Mouse (Mus musculus) kidney, adult 2 months (tissue): ENCODE measurements at regions not wholly inside any gene's neighbourhood (a gene's known extent, or its start where the extent isn't known, plus 50 kb on each side); places are given as distances from the start of the nearest gene placed in this dataset.

Experiments
- DNase-seq: peaks from one replicate; pipeline ENCODE4 v3.0.0; 2021
- H3K27ac ChIP-seq: fragments of 200-500 bp; 2 replicates; pipeline ENCODE4 v1.5.1; 2012; ENCODE audit warnings: low read depth, low read length, control low read depth, inconsistent platforms; ENCODE audit not compliant: insufficient read depth
- H3K27me3 ChIP-seq: fragments of 200-500 bp; replicated peaks from 2 replicates; pipeline ENCODE4 v1.6.1; 2012; ENCODE audit warnings: mild to moderate bottlenecking, moderate library complexity, low read length, inconsistent platforms; ENCODE audit not compliant: control insufficient read depth, insufficient read depth
- H3K36me3 ChIP-seq: fragments of 200-500 bp; 2 replicates; pipeline ENCODE4 v1.6.1; 2012; ENCODE audit warnings: mild to moderate bottlenecking, moderate library complexity, low read length, inconsistent platforms; ENCODE audit not compliant: control insufficient read depth, insufficient read depth
- H3K4me1 ChIP-seq: fragments of 200-500 bp; 2 replicates; pipeline ENCODE4 v1.6.1; 2011; ENCODE audit warnings: low read length; ENCODE audit not compliant: control insufficient read depth, insufficient read depth
- H3K4me3 ChIP-seq: fragments of 200-500 bp; 2 replicates; pipeline ENCODE4 v1.5.1; 2011; ENCODE audit warnings: mild to moderate bottlenecking, low read depth, low read length, control low read depth; ENCODE audit not compliant: insufficient read depth
- CTCF ChIP-seq: fragments of 200-500 bp; conservative IDR thresholded peaks from 2 replicates; pipeline ENCODE4 v1.5.1; 2011; ENCODE audit warnings: low read depth, mild to moderate bottlenecking, control low read depth, low read length, moderate library complexity, mixed read lengths; ENCODE audit not compliant: insufficient read depth, insufficient read length
- POLR2A ChIP-seq: fragments of 200-500 bp; IDR thresholded peaks from one replicate; pipeline ENCODE4 v1.6.1; 2011; ENCODE audit warnings: low read depth, low read length, control low read depth
- WGBS: fragments of 180-500 bp; shearing (Covaris S2); methylation state at CpG from one replicate; pipeline ENCODE4 v1.1.7; 2018; 5-methylcytosine and 5-hydroxymethylcytosine counted together

GRCm38 (mm10) chr2:170218230-170219044 lies 70.5 kb upstream of the Zfp217 start:
- WGBS = 15% methylated on average over 22 of the region's 22 CpGs
- DNase-seq = peak; percentile 70
- no peaks in the 10 kb centered on the region for H3K27me3 ChIP-seq
- H3K36me3 ChIP-seq = no peaks in the 10 kb centered on the region
- TF ChIP-seq POLR2A (no peak), CTCF (peak; percentile 61)
- H3K4me3 ChIP-seq = no peak overlapping the region
- H3K4me1 ChIP-seq = 0 out of 2 replicates have a peak, but pooled peaks cover 3% of the 10 kb centered on the region
- no peak overlapping the region for H3K27ac ChIP-seq

- TF ChIP-seq CTCF = no peak
- TF ChIP-seq POLR2A = no peak
- no peak for DNase-seq
- H3K27me3 ChIP-seq = no peaks in the 10 kb centered on the region
- WGBS = 91% methylated on average over 7 of the region's 7 CpGs
- 0 out of 2 replicates have a peak, but pooled peaks cover 3% of the 10 kb centered on the region for H3K4me1 ChIP-seq
- no peak overlapping the region for H3K4me3 ChIP-seq
- no peak overlapping the region for H3K27ac ChIP-seq
- H3K36me3 ChIP-seq = no peaks in the 10 kb centered on the region
These were observed 68.4 kb upstream of the Zfp217 start for GRCm38 (mm10) chr2:170216311-170216710.

DNA sequence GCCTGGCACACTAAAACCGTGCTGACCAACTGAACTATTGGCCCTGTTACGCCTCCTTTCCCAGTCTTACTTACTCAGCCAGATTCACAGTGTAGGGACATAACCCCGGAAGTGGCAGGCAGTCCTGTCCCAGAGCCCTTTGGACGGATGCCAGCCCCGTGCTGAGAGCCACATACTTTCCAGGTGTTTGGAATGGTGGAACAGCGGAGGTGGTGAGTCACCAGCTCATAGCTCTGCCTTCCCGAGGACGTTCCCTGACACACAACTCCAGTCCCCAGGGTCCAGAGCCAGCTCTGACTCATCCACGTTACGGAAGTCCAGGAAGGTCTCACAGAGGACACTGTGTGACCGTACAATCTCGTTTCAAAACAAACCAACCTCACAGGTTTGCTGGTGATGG lies 61.2 kb upstream of the Zfp217 start:
- DNase-seq = peak; percentile 96
- peaks cover 12% of the 10 kb centered on the region; the same call in 1 of the 2 replicates for H3K4me1 ChIP-seq
- WGBS = 8% methylated on average over 12 of the region's 12 CpGs
- H3K36me3 ChIP-seq = no peaks in the 10 kb centered on the region
- TF ChIP-seq CTCF (no peak), POLR2A (no peak)
- no peak overlapping the region for H3K4me3 ChIP-seq
- H3K27ac ChIP-seq = 0 out of 2 replicates have a peak overlapping the region, but pooled peaks have one; percentile 0
- H3K27me3 ChIP-seq = no peaks in the 10 kb centered on the region

DNA sequence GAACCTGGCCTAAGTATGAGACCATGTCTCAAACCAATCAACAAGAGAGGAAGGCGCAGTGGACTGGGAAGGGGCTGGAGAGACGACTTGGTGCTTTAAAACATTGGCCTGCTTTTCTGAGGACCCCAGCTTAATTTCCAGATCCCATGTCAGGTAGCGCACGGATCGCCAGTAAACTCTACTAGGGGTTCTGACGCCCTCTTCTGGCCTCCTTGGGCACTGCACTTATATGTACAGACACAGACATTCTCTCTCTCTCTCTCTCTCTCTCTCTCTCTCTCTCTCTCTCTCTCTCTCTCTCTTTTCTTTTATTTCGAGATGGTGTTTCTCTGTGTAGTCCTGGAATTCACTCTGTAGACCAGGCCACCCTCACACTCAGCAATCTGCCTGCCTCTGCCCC lies 60.0 kb upstream of the Zfp217 start:
- H3K27me3 ChIP-seq = no peaks in the 10 kb centered on the region
- TF ChIP-seq CTCF (0 out of 2 replicates have a peak, but pooled peaks have one; percentile 15), POLR2A (no peak)
- no peak for DNase-seq
- 88% methylated on average over 7 of the region's 7 CpGs for WGBS
- no peaks in the 10 kb centered on the region for H3K36me3 ChIP-seq
- no peak overlapping the region for H3K27ac ChIP-seq
- no peak overlapping the region for H3K4me3 ChIP-seq
- peaks cover 12% of the 10 kb centered on the region; the same call in 1 of the 2 replicates for H3K4me1 ChIP-seq

DNA sequence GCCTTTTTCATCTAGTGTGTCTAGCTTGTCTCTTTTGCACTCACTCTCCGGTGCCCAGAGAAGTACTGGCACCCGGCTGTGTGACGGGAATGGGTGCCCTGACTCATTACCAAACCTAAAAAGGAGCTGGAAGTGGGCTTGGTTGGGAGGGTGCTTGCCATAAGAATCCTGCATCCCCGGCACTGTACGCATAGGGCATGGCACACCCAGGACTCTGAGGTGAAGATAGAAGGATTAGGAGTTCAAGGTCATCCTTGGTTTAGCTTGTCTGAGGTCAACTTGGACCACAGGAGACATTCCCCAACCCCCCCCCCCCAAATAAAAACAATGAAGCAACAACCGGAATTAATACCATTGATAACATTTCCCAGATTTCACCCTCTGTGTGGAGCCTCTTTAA lies 59.5 kb upstream of the Zfp217 start:
- H3K27me3 ChIP-seq = no peaks in the 10 kb centered on the region
- DNase-seq = no peak
- no peaks in the 10 kb centered on the region for H3K36me3 ChIP-seq
- no peak overlapping the region for H3K27ac ChIP-seq
- WGBS = 97% methylated on average over 6 of the region's 6 CpGs
- no peak overlapping the region for H3K4me3 ChIP-seq
- peaks cover 12% of the 10 kb centered on the region; the same call in 1 of the 2 replicates for H3K4me1 ChIP-seq
- TF ChIP-seq POLR2A (no peak), CTCF (no peak)

- H3K4me3 ChIP-seq = no peak overlapping the region
- peaks cover 12% of the 10 kb centered on the region; the same call in 1 of the 2 replicates for H3K4me1 ChIP-seq
- no peaks in the 10 kb centered on the region for H3K27me3 ChIP-seq
- H3K36me3 ChIP-seq = no peaks in the 10 kb centered on the region
- WGBS = 79% methylated on average over 14 of the region's 14 CpGs
- no peak for DNase-seq
- TF ChIP-seq CTCF = no peak
- no peak for TF ChIP-seq POLR2A
- H3K27ac ChIP-seq = no peak overlapping the region
These were observed 59.0 kb upstream of the Zfp217 start for GRCm38 (mm10) chr2:170206870-170207269.

DNA sequence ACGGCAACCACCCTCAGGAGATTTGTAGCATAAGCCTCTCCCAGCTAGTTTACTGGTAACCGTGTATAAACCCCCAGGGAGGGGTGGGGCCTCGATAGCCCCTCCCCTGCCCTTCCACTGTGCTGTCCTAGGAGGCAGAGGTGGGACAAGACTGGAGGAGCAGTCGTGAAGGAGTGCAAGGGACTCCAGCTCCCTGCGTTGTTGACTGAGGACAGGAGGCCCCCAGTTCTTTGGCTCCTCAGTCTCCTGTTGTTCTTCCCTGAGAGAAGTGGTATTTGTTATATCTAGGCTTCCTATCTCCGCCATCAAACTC lies 58.5 kb upstream of the Zfp217 start:
- DNase-seq = no peak
- 25% methylated on average over 6 of the region's 6 CpGs for WGBS
- no peak overlapping the region for H3K4me3 ChIP-seq
- H3K4me1 ChIP-seq = peaks cover 12% of the 10 kb centered on the region; the same call in 1 of the 2 replicates
- no peaks in the 10 kb centered on the region for H3K27me3 ChIP-seq
- no peaks in the 10 kb centered on the region for H3K36me3 ChIP-seq
- H3K27ac ChIP-seq = no peak overlapping the region
- TF ChIP-seq CTCF (no peak), POLR2A (no peak)
